Mouse (Mus musculus) right cerebral cortex, postnatal 36 days (tissue): ENCODE results near the gene Tgfb3.

Source experiments
- DNase-seq, 2 experiments: peaks; one replicate each; pipeline ENCODE4 v3.0.0; 2022; ENCODE audit warnings: low spot score in 2 of 2, mixed read lengths in 1 of 2

Gene Tgfb3

DNA sequence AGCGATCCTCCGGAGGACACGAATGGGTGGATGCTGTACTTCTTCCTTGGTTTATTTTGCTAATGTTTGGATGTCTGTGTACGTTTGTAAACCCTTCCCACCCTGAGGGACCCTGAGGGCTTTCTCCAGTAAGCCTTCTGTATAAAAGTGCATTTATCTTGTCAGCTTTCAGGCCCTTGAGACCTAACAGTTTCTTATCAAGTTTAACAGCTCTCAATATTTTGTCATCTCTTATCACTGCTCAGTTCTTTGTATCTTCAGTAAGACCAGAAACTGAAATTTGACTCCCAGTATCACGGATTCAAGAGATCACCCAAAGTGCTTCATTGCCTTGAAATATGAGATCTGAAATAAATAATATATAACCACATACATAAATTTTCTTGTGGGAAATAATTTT, 47.9 kb downstream of the Tgfb3 start:
- no peak for DNase-seq

DNA sequence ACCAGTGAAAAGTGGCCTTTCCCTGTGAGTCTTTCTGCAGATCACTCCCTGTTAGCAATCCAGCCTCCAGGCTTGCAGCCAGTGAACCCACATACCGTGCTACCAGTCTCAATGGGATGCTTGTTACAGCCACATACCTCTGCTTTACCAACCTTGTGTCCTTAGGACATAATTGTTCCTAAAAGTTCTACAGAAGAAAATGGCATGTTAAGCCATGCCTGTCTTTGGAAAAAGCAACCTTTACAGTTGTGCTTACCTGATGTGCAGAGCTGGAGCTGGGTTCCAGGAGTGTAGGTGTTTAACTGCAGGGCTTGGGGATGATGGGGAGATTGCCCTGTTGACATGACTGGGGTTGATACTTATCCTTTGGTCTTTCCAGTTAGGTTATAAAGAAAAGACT, 51.1 kb downstream of the Tgfb3 start:
- no peak for DNase-seq

DNA sequence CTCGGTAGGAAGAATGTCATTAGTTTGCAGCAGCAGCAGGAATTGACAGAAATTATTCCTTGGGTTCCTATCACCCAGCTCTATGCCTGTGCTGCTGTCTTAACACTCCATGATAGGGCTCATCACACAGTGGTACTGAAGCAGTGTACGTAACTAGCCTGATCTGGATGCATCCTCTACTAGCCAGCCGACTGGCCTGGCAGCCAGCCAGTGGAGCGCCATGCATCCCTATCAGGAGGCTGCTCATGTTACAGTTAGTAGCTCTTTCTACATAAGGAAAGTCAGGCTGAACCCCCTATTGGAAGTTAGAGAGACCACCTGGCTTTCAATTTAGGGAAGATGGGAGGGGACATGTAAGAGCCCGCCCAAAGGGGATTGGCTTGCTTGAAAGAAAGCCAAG, 51.8 kb downstream of the Tgfb3 start:
- DNase-seq: no peak

DNA sequence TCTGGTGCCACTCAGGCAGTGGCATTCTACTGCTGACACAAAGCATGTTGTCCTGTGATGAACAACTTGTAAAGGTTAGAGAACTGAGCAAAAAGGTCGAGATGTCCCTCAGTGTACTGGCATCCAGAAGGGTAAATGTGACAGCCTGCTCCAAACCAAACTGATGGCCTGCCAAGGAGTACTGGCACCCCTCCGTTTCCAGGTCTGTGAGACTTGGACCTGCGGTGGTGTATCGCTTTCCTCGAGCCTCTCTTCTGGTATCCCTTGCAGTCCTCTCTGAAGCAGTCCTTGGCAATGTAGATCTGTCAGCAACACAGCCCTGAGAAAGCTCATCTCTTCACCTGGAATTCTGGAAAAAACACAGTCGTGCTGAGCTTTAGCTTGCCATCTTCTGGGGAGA, 53.4 kb downstream of the Tgfb3 start:
- DNase-seq: no peak

DNA sequence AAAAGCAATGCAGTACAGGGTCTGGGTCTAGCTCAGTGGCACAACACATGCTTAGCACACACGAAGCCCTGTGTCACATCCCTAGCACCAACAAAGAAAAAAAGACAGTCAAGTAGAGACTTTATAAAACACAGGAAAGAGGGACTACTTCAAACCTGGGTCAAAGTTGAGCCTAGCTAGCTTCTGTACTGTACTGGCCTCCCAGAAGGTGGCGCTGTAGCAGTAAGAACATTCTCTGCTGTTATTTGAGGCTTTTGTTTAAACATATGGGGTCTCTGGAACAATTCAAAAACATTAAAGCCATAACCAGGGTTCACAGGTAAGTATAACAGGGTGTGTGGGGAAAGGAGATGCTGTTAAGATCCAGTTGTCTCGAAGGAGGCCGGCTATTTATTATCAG, 54.4 kb downstream of the Tgfb3 start:
- no peak for DNase-seq

DNA sequence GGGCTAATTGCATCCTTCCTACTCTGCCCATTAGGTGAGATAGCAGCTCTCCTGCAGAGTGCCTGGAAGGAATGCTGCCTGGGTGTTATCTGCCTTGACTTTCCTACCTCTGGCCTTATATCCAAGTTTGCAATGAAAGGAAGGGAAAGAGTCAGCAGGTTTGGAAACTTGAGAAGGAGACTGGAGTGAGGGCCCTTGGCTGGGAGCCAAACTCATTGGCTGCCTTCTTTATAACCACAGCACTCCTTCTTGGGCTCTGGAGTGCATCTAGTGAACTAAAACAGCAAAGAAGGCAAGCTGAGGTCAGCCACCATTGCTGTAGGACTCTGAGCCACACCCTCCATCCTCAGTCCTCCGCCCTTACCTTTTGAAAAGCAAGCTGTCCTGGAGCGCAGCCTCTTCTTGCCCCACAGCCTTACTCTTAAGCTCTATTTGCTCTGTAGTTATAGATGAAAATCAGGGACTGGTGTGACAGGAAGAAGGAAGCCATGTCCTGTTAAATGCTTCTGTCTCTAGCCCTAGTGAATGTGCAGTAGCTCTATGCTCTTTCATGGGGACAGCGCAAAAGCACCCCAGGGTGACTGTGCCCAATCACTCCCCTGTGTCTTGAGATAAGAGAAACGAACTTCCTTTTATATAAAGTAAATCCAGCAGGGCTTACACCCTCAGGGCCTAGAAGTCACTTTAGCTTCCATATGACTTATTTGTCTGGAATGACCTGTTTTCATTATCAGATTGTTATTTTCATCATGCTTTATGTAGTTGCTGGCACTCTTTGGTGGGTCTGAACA, 55.6 kb downstream of the Tgfb3 start:
- no peak for DNase-seq

DNA sequence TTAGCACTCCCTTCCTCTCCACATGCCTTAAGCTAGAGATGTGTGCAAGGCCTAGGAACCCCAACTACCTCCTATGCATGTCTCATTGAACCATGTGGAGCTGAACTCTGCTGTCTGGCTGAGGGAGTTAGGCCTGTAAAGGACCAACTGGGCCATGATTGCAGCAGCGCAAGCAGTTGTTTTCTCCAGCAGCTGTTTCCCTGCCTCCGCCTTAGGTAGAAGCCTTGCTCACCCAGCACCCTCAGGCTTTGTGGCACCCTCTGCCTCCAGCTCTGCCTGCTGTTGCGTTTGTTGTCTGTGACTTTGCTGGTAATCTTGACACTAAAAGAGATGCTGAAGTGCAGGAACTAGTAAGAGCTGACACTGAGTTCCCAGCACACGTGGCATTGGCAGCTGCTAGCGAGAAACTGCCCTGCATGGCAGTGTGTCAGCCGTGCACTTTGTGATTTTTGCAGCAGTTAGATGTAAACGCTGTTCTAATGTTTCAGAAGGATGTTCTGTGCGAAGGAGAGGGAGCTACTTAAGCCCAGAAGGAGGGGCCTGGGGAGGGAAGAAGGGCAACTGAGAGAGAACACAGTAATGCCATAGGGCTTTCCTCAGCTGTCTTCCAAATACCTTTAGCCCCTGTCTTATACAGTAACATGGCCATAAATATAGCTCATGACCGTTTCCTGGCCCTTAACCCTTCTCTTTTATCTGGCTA, 56.4 kb downstream of the Tgfb3 start:
- no peak for DNase-seq

DNA sequence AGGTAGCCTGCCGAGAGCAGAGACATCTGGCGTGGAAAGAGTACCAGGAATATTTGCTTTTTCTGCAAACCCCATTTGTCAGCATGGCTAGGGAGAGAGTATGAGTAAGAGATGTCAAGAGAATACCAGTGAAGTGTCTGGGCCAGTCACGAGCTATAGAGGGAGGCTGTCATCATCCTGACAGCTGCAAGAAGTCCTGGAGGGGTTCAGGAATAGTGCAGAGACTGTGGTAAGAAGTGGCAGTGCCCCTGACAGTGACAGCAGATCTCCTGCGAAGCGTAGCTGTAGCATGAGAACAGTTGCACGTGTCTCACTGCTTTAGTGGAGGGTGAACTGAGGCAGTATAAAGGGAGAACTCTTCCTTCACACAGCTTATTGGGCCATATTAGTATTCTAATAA, 57.3 kb downstream of the Tgfb3 start:
- DNase-seq: no peak

DNA sequence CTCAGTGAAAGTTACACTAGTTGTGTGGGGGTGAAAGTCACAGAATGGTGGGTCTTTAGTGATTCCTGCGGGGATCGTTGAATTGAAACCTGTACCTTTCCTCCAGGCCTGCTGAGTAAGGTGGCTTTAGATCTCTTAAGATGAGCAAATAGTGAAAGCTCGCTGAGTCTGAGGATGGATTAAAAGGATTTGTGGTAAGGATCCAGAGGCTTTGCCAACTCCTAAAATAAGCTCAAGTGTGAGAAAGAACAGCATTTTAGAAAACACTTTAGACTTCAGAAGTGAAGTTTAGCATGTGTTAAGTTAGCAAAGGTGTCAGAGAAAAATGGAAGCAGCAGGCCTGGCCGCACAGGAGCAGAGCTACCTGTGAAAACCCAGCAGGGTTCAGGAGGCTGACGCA, 61.5 kb downstream of the Tgfb3 start:
- no peak for DNase-seq

DNA sequence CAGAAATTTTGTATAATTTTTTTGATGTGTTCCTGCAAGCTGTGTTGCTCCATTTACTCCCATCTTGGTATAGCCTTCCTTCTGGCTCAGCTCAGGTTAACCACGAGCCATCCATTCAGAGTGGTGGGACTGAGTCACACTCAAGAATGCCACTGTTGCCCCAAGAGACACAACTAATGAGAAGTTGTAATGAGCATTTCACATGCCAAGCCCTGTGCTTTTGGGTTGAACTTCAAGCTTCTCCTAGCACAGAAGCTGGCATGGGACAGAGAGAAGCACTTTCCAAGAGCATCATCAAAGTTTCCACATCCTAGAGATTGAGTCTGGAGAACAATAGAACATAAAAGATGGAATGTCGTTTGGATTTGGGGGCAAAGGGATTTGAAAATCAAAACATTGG, 63.7 kb downstream of the Tgfb3 start:
- DNase-seq: no peak

DNA sequence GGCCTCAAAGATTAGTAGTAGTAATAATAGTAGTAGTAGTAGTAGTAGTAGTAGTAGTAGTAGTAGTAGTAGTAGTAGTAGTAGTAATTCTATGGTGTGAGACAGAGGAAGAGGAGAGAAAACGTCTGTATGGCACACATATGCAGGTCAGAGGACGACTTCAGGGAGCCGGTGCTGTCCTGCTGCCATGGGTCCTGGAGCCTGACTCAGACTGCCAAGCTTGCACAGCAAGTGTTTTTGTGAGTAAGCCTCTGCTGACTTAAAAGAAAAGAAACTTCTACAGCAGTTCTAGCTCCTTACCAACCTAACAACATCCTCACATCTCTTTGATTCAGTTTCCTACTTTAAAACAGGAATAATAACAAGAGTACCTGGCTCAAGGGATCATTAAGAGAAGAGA, 64.2 kb downstream of the Tgfb3 start:
- no peak for DNase-seq

DNA sequence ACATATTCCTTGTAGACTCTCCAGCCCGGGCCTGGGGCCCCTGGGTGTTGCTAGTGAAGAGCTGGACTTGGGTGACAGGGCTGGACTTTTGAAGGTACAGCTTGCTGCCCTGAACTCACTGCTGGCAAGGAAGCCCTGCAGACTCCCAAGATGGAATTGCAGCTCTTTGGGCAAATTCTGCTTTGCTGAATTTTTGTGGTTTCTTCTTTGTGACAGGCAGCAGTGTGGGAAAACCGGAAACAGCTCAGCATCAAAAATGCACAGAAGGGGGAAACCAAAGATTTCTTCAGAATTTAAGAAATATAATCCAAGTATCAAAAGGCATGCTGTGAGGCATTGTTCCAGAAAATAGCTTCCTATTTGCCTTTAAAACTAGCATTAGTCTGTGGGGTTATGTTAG, 64.7 kb downstream of the Tgfb3 start:
- no peak for DNase-seq

DNA sequence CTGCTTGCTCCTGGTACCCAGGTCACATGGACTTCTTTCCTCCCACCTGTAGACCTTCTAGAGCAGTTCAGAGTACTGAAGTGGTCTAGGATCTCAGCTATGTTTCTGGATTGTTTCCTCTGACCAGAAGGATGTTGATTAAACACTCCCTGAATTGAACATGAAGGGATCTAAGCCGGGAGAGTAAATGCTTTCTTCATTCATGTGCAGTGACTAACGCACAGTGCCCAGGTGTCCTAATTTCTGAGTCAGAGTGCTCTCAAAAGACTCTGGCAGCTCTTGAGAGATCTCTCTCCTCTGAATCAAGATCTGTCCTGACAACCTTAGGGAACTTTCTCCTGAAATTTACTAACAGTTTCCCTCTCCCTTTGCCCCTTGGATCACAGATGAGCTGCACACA, 66.6 kb downstream of the Tgfb3 start:
- no peak for DNase-seq

DNA sequence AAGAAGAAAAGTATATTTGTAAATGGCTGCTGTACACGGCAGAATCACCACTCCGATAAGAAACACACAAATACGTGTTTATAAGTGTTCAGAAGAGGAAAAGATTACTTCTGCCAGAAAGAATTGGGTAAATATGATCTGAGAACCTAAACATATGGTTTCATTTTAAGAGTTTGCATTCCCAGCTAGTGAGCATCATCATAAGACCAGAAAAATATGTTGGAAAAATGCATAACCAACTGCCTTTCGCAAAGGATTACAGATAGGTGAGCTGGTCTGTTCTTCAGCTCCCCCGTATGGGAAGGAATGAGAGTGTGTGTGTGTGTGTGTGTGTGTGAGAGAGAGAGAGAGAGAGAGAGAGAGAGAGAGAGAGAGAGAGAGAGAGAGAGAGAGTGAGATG, 68.2 kb downstream of the Tgfb3 start:
- no peak for DNase-seq

DNA sequence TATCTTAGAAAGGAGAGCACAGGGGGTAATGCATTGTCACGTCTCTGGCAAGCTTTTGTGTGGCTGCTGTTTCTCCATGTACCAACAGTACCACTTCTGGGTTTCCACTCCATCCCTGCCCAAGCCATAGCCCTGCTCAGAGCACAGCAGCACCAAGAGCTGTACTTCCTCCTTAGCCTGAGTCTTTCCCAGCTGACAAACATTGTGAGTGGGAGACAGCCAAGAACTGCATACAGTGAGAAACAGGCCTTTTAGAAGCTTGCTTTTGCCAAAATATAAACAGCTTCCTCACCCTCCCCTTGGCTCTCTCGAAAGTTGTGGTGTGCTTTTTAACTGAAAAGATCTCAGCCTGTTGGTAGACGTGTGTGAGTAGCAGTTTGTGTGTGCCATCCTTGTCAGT, 71.5 kb downstream of the Tgfb3 start:
- DNase-seq: no peak
